Mouse (Mus musculus): Measurements from ENCODE around the gene Myl4. TPM values are rescaled to one million over a fixed set of nuclear protein-coding genes. Genes with fewer than 3 reads are reported as not detected.

Myl4 gene
- polyA plus RNA-seq, 1 experiment from 2014 or later, result 115 TPM

DNA sequence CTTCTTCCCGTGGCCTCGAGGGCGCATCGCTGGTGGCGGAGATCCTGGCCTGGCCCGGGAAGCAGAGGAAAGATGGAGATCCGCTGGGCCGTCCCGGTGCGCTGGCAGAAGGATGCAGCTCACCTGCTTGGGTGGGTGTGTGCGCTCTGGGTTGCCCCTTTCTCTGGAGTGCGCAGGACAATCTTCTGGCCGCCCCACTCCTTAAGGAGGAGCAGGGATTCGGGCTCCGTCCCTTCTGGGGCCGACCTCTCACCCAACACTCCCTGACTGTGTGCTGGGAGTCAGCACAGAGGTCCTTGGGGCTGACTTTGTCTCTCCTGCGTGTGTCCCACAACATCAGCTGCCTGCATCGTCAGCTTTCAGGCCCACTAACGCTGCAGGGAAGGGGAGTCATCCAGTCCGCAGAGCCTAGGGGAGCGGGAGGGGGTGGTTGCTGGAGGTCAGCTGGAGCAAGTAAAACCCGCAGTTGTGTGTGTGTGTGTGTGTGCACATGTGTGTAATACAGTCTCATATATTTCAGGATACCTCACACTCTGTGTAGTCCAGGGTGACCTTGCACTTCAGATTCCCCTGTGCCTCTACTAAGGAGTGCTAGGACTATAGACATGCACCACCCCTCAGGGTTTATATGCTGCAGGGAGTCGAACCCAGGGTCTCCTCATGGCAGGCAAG lies 57.9 kb downstream of the Myl4 start:
- Histone ChIP-seq H3K9me3 (ENCODE audit: control insufficient read depth, low read length) (no peaks in the 10 kb centered on the region), H3K4me1 (replicated peaks; ENCODE audit: control insufficient read depth, insufficient read depth, low read length) (peaks cover 4% of the 10 kb centered on the region; the same call in 1 of the 2 replicates), H3K27ac (ENCODE audit: low read length) (no peak overlapping the region), H3K27me3 (ENCODE audit: control insufficient read depth, insufficient read depth, low read depth, low read length) (peaks cover 2% of the 10 kb centered on the region; the same call in 1 of the 2 replicates), H3K4me2 (ENCODE audit: low read depth, low read length) (peak overlapping the region; percentile 83), H3K4me3 (ENCODE audit: low read length) (peak overlapping the region; percentile 56), H3K9ac (ENCODE audit: low read length) (peak overlapping the region; percentile 63), H3K36me3 (ENCODE audit: control insufficient read depth, insufficient read depth, low read length) (no peaks in the 10 kb centered on the region)
- ATAC-seq (ENCODE audit: low read depth), result peak; percentile 46
- 6% methylated on average over 19 of the region's 23 CpGs for WGBS

DNA sequence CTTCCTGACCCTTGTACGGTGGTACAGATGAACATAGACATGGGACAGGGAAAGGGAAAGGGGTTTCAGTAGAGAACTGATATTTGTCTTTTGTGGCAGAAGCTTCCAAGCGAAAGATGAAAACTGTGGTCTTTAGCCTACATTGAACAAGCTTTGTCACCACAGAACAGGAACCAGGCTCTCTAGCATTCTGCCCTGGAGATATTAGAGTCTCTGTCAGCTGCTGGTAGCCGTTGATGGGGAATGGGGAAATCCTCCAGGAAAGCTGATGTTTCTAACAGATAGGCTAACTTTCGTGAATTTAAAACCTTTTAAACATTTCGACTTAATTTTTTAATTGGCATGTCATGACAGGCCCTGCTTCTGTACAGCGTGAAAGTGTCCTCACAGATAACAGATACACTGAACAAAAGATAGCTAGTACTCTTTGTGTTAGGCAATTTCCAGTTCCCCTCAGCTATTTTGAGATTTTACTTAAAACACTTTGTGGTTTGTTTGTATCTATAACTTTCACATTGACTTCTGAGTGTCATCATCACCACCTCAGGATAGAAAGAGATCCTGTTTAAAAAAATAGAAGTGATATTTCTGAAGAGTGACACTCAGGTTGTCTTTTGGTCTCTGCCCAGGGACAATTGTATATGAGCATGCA lies 58.7 kb downstream of the Myl4 start:
- H3K27me3 ChIP-seq (ENCODE audit: control insufficient read depth, insufficient read depth, low read depth, low read length), result peaks cover 2% of the 10 kb centered on the region; the same call in 1 of the 2 replicates
- H3K4me3 ChIP-seq (ENCODE audit: low read length), result no peak overlapping the region
- H3K4me1 ChIP-seq (replicated peaks; ENCODE audit: control insufficient read depth, insufficient read depth, low read length), result peaks cover 4% of the 10 kb centered on the region; the same call in 1 of the 2 replicates
- 68% methylated on average over 6 of the region's 6 CpGs for WGBS
- no peaks in the 10 kb centered on the region for H3K36me3 ChIP-seq (ENCODE audit: control insufficient read depth, insufficient read depth, low read length)
- no peak overlapping the region for H3K9ac ChIP-seq (ENCODE audit: low read length)
- no peak overlapping the region for H3K4me2 ChIP-seq (ENCODE audit: low read depth, low read length)
- no peaks in the 10 kb centered on the region for H3K9me3 ChIP-seq (ENCODE audit: control insufficient read depth, low read length)
- ATAC-seq (ENCODE audit: low read depth), result no peak
- H3K27ac ChIP-seq (ENCODE audit: low read length), result no peak overlapping the region

DNA sequence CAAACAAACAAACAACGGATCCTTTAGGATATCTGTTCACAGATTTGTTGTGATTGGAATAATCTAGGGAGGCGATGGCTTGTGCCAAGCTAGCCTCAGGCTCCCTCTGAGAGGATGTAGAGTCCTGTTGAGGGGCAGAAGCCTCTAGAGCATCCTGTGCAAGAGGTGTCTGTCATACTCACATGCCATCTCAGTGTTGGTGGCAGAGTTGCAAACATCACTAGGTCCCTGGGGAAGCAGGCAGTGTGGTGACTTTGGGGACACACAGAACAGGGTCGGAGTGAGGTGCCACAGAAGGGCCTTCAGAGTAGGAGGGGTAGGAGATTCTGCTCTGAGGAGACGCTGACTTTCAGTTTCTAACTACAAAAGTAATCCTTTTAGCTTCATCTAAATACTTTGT lies 59.3 kb downstream of the Myl4 start:
- Histone ChIP-seq H3K9ac (ENCODE audit: low read length) (no peak overlapping the region), H3K4me3 (ENCODE audit: low read length) (no peak overlapping the region), H3K27me3 (ENCODE audit: control insufficient read depth, insufficient read depth, low read depth, low read length) (peaks cover 2% of the 10 kb centered on the region; the same call in 1 of the 2 replicates), H3K36me3 (ENCODE audit: control insufficient read depth, insufficient read depth, low read length) (no peaks in the 10 kb centered on the region), H3K4me2 (ENCODE audit: low read depth, low read length) (no peak overlapping the region), H3K9me3 (ENCODE audit: control insufficient read depth, low read length) (no peaks in the 10 kb centered on the region), H3K27ac (ENCODE audit: low read length) (no peak overlapping the region), H3K4me1 (replicated peaks; ENCODE audit: control insufficient read depth, insufficient read depth, low read length) (peaks cover 4% of the 10 kb centered on the region; the same call in 1 of the 2 replicates)
- no peak for ATAC-seq (ENCODE audit: low read depth)
- 53% methylated on average over 4 of the region's 4 CpGs for WGBS

DNA sequence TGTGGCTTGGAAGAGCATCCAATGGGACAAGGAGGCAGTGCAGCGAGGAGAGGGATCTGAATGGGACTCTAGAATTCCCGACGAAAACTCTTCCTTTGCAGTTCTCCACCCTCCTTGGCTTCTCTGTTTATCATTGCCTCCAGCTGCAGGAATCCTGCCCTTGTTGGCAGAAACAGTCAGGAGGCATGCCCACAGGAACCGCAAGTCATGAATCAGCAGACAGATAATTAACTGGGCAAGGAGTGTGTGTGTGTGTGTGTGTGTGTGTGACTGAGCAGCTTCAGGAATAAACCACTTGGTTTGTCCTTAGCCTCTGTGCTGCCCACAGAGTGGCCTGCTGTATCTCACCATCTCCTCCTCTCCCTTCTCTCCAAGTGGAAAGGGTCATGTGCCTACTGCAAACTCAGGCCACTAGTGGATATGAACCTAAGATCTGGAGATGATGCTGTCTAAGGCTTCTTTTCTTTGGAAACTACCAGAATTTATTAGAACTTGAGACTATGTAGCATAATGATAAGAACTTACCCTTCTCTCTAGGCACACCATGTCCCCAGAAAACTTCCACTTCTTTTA lies 61.2 kb downstream of the Myl4 start:
- WGBS, result 23% methylated on average over 4 of the region's 4 CpGs

DNA sequence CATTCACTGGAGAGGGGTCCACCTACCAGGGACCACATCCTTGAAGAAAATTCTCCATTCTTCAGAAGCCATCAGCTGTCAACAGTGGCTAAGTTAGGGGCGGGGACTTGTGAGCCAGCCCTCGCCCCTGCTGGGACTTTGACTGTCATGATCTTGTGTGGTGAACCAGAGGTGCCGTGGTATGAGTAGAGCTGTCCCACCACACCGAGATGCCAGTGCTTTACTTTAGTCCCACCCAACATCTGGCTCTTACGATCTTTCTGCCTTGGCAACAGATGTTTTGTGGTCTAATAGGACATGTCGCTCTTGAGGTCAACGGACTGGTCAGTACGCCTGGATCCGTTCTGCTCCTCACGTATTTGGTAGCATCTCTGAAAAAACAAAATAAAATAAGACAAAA lies 63.1 kb downstream of the Myl4 start:
- Histone ChIP-seq H3K4me1 (replicated peaks; ENCODE audit: control insufficient read depth, insufficient read depth, low read length) (no peaks in the 10 kb centered on the region), H3K27me3 (ENCODE audit: control insufficient read depth, insufficient read depth, low read depth, low read length) (0 out of 2 replicates have a peak, but pooled peaks cover 2% of the 10 kb centered on the region), H3K4me2 (ENCODE audit: low read depth, low read length) (no peak overlapping the region), H3K36me3 (ENCODE audit: control insufficient read depth, insufficient read depth, low read length) (no peaks in the 10 kb centered on the region), H3K4me3 (ENCODE audit: low read length) (no peak overlapping the region), H3K9ac (ENCODE audit: low read length) (no peak overlapping the region), H3K9me3 (ENCODE audit: control insufficient read depth, low read length) (no peaks in the 10 kb centered on the region), H3K27ac (ENCODE audit: low read length) (no peak overlapping the region)
- ATAC-seq (ENCODE audit: low read depth), result no peak
- 72% methylated on average over 10 of the region's 10 CpGs for WGBS

More for the DNA sequence above, 61.2 kb downstream of the Myl4 start:
- Histone ChIP-seq H3K36me3 (ENCODE audit: control insufficient read depth, insufficient read depth, low read length) (no peaks in the 10 kb centered on the region), H3K27ac (ENCODE audit: low read length) (no peak overlapping the region), H3K9me3 (ENCODE audit: control insufficient read depth, low read length) (no peaks in the 10 kb centered on the region), H3K27me3 (ENCODE audit: control insufficient read depth, insufficient read depth, low read depth, low read length) (peaks cover 2% of the 10 kb centered on the region; the same call in 1 of the 2 replicates), H3K4me2 (ENCODE audit: low read depth, low read length) (no peak overlapping the region), H3K9ac (ENCODE audit: low read length) (no peak overlapping the region), H3K4me3 (ENCODE audit: low read length) (no peak overlapping the region), H3K4me1 (replicated peaks; ENCODE audit: control insufficient read depth, insufficient read depth, low read length) (peaks cover 4% of the 10 kb centered on the region; the same call in 1 of the 2 replicates)
- ATAC-seq (ENCODE audit: low read depth), result no peak

DNA sequence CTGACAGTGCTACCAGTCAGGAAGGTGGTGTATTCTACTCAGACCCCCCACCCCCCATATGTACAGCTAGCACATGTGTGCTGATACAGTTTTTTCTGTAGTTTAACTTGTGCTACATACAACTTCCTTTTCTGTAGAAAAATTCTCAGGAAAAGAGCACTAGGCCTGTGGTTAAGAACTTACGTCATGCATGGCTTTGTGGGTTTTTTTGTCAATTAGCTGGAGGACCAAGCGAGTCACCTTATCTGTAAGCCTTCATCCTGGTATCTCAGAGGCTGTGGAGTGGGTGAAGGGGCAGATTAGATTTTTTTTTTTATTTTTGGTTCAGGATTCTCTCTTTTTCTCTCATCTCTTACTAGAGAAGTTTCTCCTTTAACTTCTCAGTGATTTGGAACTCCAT lies 63.7 kb downstream of the Myl4 start:
- Histone ChIP-seq H3K4me3 (ENCODE audit: low read length) (no peak overlapping the region), H3K9ac (ENCODE audit: low read length) (no peak overlapping the region), H3K4me2 (ENCODE audit: low read depth, low read length) (no peak overlapping the region), H3K27ac (ENCODE audit: low read length) (no peak overlapping the region), H3K4me1 (replicated peaks; ENCODE audit: control insufficient read depth, insufficient read depth, low read length) (no peaks in the 10 kb centered on the region), H3K27me3 (ENCODE audit: control insufficient read depth, insufficient read depth, low read depth, low read length) (0 out of 2 replicates have a peak, but pooled peaks cover 2% of the 10 kb centered on the region), H3K36me3 (ENCODE audit: control insufficient read depth, insufficient read depth, low read length) (no peaks in the 10 kb centered on the region), H3K9me3 (ENCODE audit: control insufficient read depth, low read length) (no peaks in the 10 kb centered on the region)
- WGBS, result 60% methylated on average over 2 of the region's 2 CpGs
- ATAC-seq (ENCODE audit: low read depth), result no peak

DNA sequence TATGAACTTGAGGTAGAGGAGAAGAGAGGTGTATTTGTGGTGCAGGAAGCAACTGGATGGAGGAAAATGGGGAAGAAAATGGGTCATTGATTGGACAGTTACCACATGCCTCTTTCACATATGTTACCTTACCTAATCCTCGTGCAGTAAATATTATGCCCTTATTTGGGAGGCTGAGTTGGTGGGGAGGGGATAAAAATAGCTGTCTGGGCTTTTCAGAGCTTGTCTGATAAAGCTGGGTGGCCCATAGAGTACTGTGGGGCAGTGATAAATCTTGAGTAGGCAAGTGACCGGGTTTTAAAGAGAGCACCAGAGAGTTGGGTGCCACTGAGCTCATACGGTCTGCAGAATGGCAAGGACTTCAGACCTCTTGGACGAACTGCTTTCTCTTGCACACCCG lies 65.7 kb downstream of the Myl4 start:
- no peaks in the 10 kb centered on the region for H3K27me3 ChIP-seq (ENCODE audit: control insufficient read depth, insufficient read depth, low read depth, low read length)
- H3K4me2 ChIP-seq (ENCODE audit: low read depth, low read length), result no peak overlapping the region
- WGBS, result 66% methylated on average over 5 of the region's 5 CpGs
- no peaks in the 10 kb centered on the region for H3K36me3 ChIP-seq (ENCODE audit: control insufficient read depth, insufficient read depth, low read length)
- H3K4me3 ChIP-seq (ENCODE audit: low read length), result no peak overlapping the region
- no peak overlapping the region for H3K9ac ChIP-seq (ENCODE audit: low read length)
- ATAC-seq (ENCODE audit: low read depth), result no peak
- no peaks in the 10 kb centered on the region for H3K9me3 ChIP-seq (ENCODE audit: control insufficient read depth, low read length)
- H3K27ac ChIP-seq (ENCODE audit: low read length), result no peak overlapping the region
- no peaks in the 10 kb centered on the region for H3K4me1 ChIP-seq (replicated peaks; ENCODE audit: control insufficient read depth, insufficient read depth, low read length)

DNA sequence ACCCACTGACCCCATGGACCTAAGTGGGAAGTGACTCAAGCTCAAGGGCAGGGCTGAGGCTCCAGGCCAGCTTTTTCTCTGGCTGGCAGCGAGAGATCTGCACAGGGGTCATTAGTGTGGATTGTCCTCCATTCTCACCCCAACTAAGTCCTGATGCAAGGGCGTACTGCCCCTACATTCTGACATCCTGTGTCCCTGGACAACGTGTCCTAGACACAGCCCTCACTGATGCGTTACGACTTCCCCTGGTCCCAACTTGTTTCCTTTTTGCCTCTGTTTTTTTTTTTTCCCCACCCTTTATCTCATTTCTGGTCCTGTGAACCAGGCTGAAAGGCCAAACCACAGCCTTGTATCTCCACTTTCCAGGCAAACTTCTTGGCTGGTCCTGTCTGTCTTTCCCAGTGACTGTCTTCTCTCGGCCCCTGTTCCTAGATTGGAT lies 68.2 kb downstream of the Myl4 start:
- WGBS, result 60% methylated on average over 6 of the region's 6 CpGs
- H3K4me1 ChIP-seq (replicated peaks; ENCODE audit: control insufficient read depth, insufficient read depth, low read length), result no peaks in the 10 kb centered on the region
- H3K9me3 ChIP-seq (ENCODE audit: control insufficient read depth, low read length), result no peaks in the 10 kb centered on the region
- no peak overlapping the region for H3K4me3 ChIP-seq (ENCODE audit: low read length)
- H3K4me2 ChIP-seq (ENCODE audit: low read depth, low read length), result no peak overlapping the region
- H3K36me3 ChIP-seq (ENCODE audit: control insufficient read depth, insufficient read depth, low read length), result no peaks in the 10 kb centered on the region
- H3K27me3 ChIP-seq (ENCODE audit: control insufficient read depth, insufficient read depth, low read depth, low read length), result no peaks in the 10 kb centered on the region
- no peak overlapping the region for H3K27ac ChIP-seq (ENCODE audit: low read length)
- H3K9ac ChIP-seq (ENCODE audit: low read length), result no peak overlapping the region
- no peak for ATAC-seq (ENCODE audit: low read depth)
